Mouse (Mus musculus) ES-E14 (cell line): ENCODE results near the gene Cenph. TPM values are rescaled to one million over a fixed set of nuclear protein-coding genes. Genes with fewer than 3 reads are reported as not detected.
A peak's percentile ranks its signal among the peaks of the same experiment; 100 is the strongest.

Experiments
- DNase-seq: peaks from one replicate; pipeline ENCODE4 v3.0.0-alpha.2; 2013; ENCODE audit warnings: low read depth, low spot score
- H3K27ac ChIP-seq: 2 replicates; pipeline ENCODE4 v1.5.1; 2012; ENCODE audit warnings: low read depth, mild to moderate bottlenecking, low read length, moderate library complexity, mixed read lengths; ENCODE audit not compliant: poor library complexity, insufficient read depth, severe bottlenecking
- H3K36me3 ChIP-seq: 2 replicates; pipeline ENCODE4 v1.6.1; 2012; ENCODE audit warnings: mild to moderate bottlenecking, low read length, moderate library complexity, mixed read lengths; ENCODE audit not compliant: control insufficient read depth, poor library complexity, insufficient read depth, severe bottlenecking
- H3K4me1 ChIP-seq, 2 experiments: fragments of 150-350 bp in 1 of 2; sonication (generic) in 1 of 2; 2 replicates each; pipeline ENCODE4 v1.6.1; 2012; ENCODE audit warnings: low read length in 2 of 2, mild to moderate bottlenecking in 1 of 2, mixed read lengths in 1 of 2; ENCODE audit not compliant: control insufficient read depth in 2 of 2, insufficient read depth in 2 of 2, poor library complexity in 1 of 2
- H3K4me3 ChIP-seq, 2 experiments: fragments of 150-350 bp in 1 of 2; sonication (generic) in 1 of 2; 2 replicates each; pipeline ENCODE4 v1.5.1; 2012; ENCODE audit warnings: low read length in 2 of 2, low read depth in 1 of 2, mild to moderate bottlenecking in 1 of 2, mixed read lengths in 1 of 2; ENCODE audit not compliant: insufficient read depth in 1 of 2, poor library complexity in 1 of 2, severe bottlenecking in 1 of 2
- H3K9ac ChIP-seq: 2 replicates; pipeline ENCODE4 v1.6.1; 2012; ENCODE audit warnings: low read depth, mild to moderate bottlenecking, low read length, mixed read lengths; ENCODE audit not compliant: poor library complexity, insufficient read depth, severe bottlenecking
- H3K9me3 ChIP-seq: fragments of 150-350 bp; sonication (generic); 2 replicates; pipeline ENCODE4 v1.6.1; 2012; ENCODE audit warnings: low read depth, mild to moderate bottlenecking, low read length; ENCODE audit not compliant: control insufficient read depth, insufficient read depth
- CHD2 ChIP-seq: IDR thresholded peaks from 2 replicates; pipeline ENCODE4 v1.6.1; 2014; ENCODE audit warnings: mild to moderate bottlenecking, low read depth, low read length, inconsistent platforms
- HCFC1 ChIP-seq: IDR thresholded peaks from 2 replicates; pipeline ENCODE4 v1.6.1; 2012; ENCODE audit warnings: low read length, inconsistent platforms, borderline replicate concordance; ENCODE audit not compliant: insufficient read depth
- MAFK ChIP-seq: IDR thresholded peaks from 2 replicates; pipeline ENCODE4 v1.6.1; 2014; ENCODE audit warnings: mild to moderate bottlenecking, low read depth, low read length, inconsistent platforms; ENCODE audit not compliant: insufficient read depth
- ZC3H11A ChIP-seq: IDR thresholded peaks from 2 replicates; pipeline ENCODE4 v1.6.1; 2012; ENCODE audit warnings: low read depth, mild to moderate bottlenecking, inconsistent platforms, low read length, borderline replicate concordance
- ZNF384 ChIP-seq: IDR thresholded peaks from 2 replicates; pipeline ENCODE4 v1.6.1; 2012; ENCODE audit warnings: low read depth, low read length, inconsistent platforms
- in situ Hi-C, 2 experiments: fragments of 600-800 bp; cut with MboI; formaldehyde crosslinking; loops; one replicate each; pipeline ENCODE4 v1.15.1; 2025; ENCODE audit warnings: low sequenced_read_pairs in 2 of 2, inconsistent platforms in 1 of 2; ENCODE audit not compliant: unreplicated experiment in 2 of 2
- total RNA-seq: library from RNA; depleted of rRNA; stranded (reverse); fragments of 300-350 nt; gene quantifications from 2 replicates; pipeline ENCODE4 v1.2.3, GENCODE M21; 2012

The Cenph gene
- total RNA-seq, 1 experiment = 39.9 TPM

DNA sequence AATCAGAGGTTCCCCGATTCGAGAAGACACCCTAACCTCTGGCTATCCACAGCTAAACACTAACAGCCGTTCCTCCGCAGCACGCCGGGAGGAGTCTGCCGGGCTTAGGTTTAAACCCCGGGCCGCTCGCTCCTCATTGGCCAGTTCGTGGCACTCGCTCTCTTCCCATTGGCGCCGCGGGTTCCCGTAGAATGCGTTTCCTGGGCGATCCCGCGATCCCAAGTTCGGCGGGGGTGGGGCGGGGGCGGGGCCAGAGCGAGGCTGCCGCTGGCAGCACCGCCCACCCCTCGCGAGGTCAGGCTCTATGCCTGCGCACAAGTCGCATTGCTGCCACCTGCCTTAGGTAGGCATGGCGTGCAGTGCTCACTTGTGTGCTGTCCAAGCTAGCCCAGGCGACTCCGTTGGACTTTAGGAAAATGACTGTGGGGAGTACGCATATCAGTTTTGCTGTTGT lies 10.7 kb upstream of the Cenph start, which contains the start of gene Ccnb1:
Gene Ccnb1, minus strand, starts transcription at position 157 of the 454 bp plus-strand sequence.
- peak within 1 kb of the TSS; percentile 91 to 98 for H3K4me3 ChIP-seq
- peaks cover 0 to 12% of the 10 kb centered on the region in 2 experiments; a peak in 2 of 4 replicates for H3K4me1 ChIP-seq
- H3K36me3 ChIP-seq = peaks cover 35% of the 10 kb centered on the region
- TF ChIP-seq CHD2 (peak; percentile 89), ZNF384 (no peak)
- peak; percentile 95 for DNase-seq
- H3K9me3 ChIP-seq = no peaks in the 10 kb centered on the region
- in situ Hi-C loops = no loop called here
- peak within 1 kb of the TSS; percentile 94 for H3K27ac ChIP-seq
- H3K9ac ChIP-seq = peak within 1 kb of the TSS; percentile 100

GRCm38 (mm10) chr13:100785806-100786413 lies 10.2 kb upstream of the Cenph start:
- H3K36me3 ChIP-seq = peaks cover 37% of the 10 kb centered on the region
- in situ Hi-C loops = no loop called here
- TF ChIP-seq MAFK = no peak
- no peak for TF ChIP-seq CHD2
- TF ChIP-seq HCFC1 = no peak
- TF ChIP-seq ZC3H11A = no peak
- no peak for TF ChIP-seq ZNF384

DNA sequence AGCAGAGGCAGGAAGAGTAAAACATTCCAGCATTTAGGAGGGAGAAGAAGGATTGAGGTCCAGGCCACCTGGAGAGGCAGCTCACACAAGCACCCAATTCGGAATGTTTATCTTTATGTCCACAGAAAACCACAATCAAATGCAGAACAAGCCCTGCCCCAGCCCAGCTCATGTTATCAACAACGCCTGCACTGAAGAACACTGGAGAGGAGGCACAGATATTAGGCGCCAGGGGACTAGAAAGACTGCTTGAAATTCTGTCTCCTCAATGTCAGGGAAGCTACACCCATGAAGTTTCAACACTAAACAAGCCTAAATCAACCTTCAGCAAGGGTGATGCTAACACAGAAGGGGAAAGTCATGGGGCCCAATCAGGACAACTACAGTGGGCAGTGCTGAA lies 1.8 kb upstream of the Cenph start:
- no peak overlapping the region for H3K9ac ChIP-seq
- no peaks in the 10 kb centered on the region for H3K4me1 ChIP-seq
- no peak overlapping the region for H3K27ac ChIP-seq
- in situ Hi-C loops = no loop called here
- no peaks in the 10 kb centered on the region for H3K9me3 ChIP-seq
- H3K36me3 ChIP-seq = peaks cover 32% of the 10 kb centered on the region
- no peak overlapping the region for H3K4me3 ChIP-seq
- DNase-seq = no peak
- TF ChIP-seq CHD2 (no peak), MAFK (no peak), ZC3H11A (no peak), HCFC1 (no peak), ZNF384 (no peak)

More at GRCm38 (mm10) chr13:100785806-100786413, 10.2 kb upstream of the Cenph start:
- DNase-seq = no peak
- Histone ChIP-seq H3K4me1 (peaks cover 0 to 12% of the 10 kb centered on the region in 2 experiments; a peak in 2 of 4 replicates), H3K9me3 (no peaks in the 10 kb centered on the region), H3K4me3 (peak overlapping the region; percentile 91 to 98), H3K9ac (peak overlapping the region; percentile 100), H3K27ac (peak overlapping the region; percentile 94)

DNA sequence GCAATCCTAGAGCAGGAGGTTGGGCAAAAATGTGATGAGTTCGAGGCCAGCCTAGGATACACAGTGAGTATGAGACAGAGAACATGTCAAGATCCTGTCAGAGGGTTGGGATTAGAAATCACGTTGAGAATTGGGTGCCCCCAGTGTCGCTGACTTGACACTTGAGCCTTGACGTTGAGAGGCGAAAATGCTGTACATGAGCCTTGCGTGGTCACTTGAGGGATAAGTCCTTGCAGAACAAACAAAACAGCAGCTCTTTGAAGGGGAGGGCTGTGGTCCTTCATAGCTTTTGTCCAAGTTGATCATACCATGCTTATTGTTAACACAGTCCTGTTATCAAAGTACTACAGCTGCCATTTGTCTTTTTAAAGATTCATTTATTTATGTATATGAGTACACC lies 1.0 kb upstream of the Cenph start:
- in situ Hi-C loops = no loop called here
- Histone ChIP-seq H3K4me1 (no peaks in the 10 kb centered on the region), H3K27ac (no peak overlapping the region), H3K36me3 (peaks cover 26% of the 10 kb centered on the region), H3K9ac (no peak overlapping the region), H3K4me3 (no peak overlapping the region), H3K9me3 (no peaks in the 10 kb centered on the region)
- no peak for DNase-seq
- TF ChIP-seq CHD2 = peak; percentile 52; the same call in 1 of the 2 replicates
- TF ChIP-seq MAFK = 0 out of 2 replicates have a peak, but pooled peaks have one; percentile 24
- no peak for TF ChIP-seq ZNF384
- TF ChIP-seq ZC3H11A = no peak
- no peak for TF ChIP-seq HCFC1
